Mouse (Mus musculus) left cerebral cortex, postnatal 36 days (tissue): Measurements from ENCODE around the gene Fam49a. TPM values are rescaled to one million over a fixed set of nuclear protein-coding genes. Genes with fewer than 3 reads are reported as not detected.
"Not testable (repeated sequence)": the region's sequence is repeated elsewhere in the genome, so short reads cannot be mapped to it uniquely, and the experiment has no call there.

Source experiments
- DNase-seq, 2 experiments: peaks; one replicate each; pipeline ENCODE4 v3.0.0; 2021 to 2022; ENCODE audit warnings: low spot score in 2 of 2, mixed read lengths in 1 of 2
- intact Hi-C: fragments of 180-260 bp; cut with DNase I; formaldehyde crosslinking; loops from one replicate; pipeline ENCODE4 v1.15.1; 2025
- total RNA-seq, 2 experiments: library from RNA; stranded (reverse); gene quantifications; 2 replicates each; pipeline ENCODE4 v1.2.3; 2021

Gene Fam49a
- 100 to 1,000 TPM; 185 to 197 TPM for total RNA-seq

DNA sequence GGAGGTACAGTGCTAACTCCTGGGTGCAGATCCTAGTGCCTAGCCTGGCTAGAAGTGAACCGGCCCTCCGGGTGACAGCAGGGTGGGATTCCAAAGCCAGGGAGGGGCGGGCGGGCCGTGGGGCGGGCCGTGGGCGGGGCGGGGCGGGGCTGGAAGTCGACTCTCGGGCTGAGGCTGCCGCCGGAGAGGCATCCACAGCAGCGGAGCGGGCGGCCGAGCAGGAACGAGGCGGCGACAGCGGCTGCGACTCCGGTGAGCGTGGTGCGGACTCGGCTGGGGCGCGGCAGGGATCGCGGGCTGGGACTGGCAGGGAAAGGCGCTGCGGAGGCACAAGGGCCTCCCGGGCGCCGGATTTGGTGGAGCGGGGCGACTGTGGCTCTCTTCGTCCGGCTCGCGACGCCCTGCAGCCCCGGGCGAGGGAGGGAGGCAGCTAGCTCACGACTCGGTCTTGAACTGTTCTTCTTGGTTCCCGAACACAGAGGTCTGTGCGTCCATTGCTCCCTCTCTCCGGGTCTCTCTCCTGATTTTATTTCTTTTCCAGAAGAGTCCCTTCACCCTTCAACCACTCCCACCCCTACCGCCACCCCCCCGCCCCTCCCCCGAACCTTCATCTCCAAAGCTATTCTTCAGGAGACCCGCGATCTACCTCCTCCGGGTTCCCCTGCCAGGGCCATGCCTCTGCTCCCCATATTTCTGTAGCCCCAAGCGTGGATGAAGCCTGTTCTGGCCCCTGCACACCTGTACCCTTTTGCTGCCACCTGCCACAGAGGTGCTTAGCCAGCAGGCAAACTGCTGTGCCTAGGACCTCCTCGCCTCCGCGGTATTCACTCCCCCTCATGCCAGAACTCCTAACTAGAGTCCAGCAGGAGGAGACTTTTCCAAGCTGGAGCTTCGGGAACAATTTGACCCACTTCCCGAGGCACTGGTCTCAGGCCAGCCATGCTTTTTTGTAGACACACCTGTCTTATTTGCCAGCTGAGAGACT, at the start of gene Fam49a:
Gene Fam49a (plus strand): TSS at position 153 of the 985 bp plus-strand sequence.
- DNase-seq: peak; percentile 82 to 86
- intact Hi-C loops: loop anchor here (2.0 to 5.0 kb wide), 4 partner anchors 37 to 83 kb away; no protein-coding TSS in a partner anchor

DNA sequence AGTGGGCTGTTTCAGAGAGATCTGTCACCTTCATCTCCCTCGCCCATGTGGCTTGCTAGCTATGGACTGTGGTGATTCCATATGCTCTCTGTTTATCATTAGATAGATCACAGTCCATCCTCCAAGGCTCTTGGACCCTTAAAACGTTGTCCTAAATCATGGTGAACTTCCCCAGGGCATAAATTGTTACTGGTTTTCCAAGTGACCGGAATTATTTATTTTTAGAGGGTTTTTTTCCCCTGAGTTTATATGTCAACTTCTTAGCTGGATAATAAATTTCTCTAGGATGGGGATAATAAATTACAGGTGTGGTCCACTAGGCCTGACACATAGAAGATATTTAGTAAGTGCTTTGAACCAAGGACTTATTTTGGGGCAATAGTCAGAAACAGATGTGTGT, 48.4 kb upstream of the Fam49a start:
- intact Hi-C loops: no loop called here
- DNase-seq: no peak

DNA sequence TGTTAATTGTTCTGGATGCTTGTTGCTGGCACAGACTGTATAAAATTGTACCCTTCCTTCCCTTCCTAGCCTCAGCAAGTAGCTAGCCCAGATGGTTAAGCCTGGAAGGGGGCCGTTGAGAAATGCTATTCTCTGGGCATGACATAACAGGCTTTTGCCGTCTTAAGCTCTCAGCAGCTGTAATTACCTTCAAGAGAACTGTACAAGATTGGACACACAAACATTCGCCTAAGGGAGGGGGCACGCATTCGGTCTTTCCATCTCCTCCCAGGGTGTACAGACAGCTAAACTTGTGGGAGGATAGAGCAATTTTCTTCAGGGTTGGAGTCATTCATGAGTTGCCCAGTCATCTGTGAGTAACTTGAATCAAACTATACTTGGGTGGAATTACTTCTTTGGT, 43.0 kb upstream of the Fam49a start:
- DNase-seq: no peak
- intact Hi-C loops: no loop called here

- intact Hi-C loops: loop anchor here (2.0 to 10.0 kb wide), 2 partner anchors 46 to 98 kb away; no protein-coding TSS in a partner anchor
- peak in 1 of 2 experiments; percentile 50 for DNase-seq
These were observed 41.0 kb upstream of the Fam49a start for GRCm38 (mm10) chr12:12220755-12221496.

- no peak for DNase-seq
These were observed 39.2 kb upstream of the Fam49a start for GRCm38 (mm10) chr12:12222585-12223290.

DNA sequence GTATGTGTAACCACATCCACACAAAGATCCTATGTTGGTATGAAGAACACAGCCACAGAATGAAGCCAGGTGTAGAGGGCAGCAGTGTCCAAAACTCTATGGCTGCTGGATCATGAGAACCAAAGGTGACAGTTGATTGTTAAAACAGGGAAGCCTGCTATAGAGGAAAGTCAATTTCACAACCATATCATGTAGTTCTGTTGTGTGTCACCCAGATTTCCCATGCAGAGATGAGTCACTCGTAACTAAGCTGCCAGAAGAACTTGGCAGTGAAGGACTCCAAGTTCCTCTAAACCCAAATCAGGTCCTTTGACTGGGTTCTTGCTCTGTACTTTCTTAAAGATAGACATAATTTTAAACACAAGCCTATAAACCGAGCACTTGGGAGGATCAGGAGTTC, 38.6 kb upstream of the Fam49a start:
- intact Hi-C loops: loop anchor here (10.0 kb wide), 1 partner anchor 49 kb away; no protein-coding TSS in a partner anchor
- no peak for DNase-seq

More at GRCm38 (mm10) chr12:12222585-12223290, 39.2 kb upstream of the Fam49a start:
- intact Hi-C loops: loop anchor here (10.0 kb wide), 1 partner anchor 48 kb away; no protein-coding TSS in a partner anchor

DNA sequence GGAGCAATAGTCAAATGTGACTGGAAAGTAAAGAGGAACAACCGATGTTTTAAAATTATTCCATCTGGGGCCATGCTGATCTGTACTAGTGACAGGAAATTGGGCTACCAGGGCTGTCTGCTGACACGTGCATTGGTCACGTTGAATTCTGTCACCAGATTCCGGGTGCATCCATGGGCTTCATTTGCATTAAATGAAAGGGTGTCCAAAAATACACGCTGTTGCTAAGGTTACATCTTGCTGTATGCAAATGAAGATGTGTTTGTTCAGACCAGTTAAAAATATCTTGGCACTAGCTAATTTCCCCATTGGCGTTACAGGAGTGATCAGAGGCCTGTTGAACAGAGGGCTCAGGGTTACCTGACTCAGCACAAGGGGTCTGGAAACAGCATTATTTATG, 36.2 kb upstream of the Fam49a start:
- intact Hi-C loops: loop anchor here (2.0 to 10.0 kb wide), 2 partner anchors 37 to 51 kb away; partner anchors contain the start of gene Fam49a
- DNase-seq: peak; percentile 72 to 74

GRCm38 (mm10) chr12:12227594-12227993, 34.3 kb upstream of the Fam49a start:
- intact Hi-C loops: loop anchor here (10.0 kb wide), 1 partner anchor 53 kb away; no protein-coding TSS in a partner anchor
- DNase-seq: no peak

- intact Hi-C loops: no loop called here
- DNase-seq: no peak
These were observed 31.8 kb upstream of the Fam49a start for GRCm38 (mm10) chr12:12230031-12230557.

- DNase-seq: no peak
- intact Hi-C loops: no loop called here
These were observed 29.8 kb upstream of the Fam49a start for GRCm38 (mm10) chr12:12232097-12232496.

GRCm38 (mm10) chr12:12236978-12237377, 25.0 kb upstream of the Fam49a start:
- intact Hi-C loops: no loop called here
- DNase-seq: no peak

- DNase-seq: no peak
- intact Hi-C loops: no loop called here
These were observed 22.4 kb upstream of the Fam49a start for GRCm38 (mm10) chr12:12239502-12239901.

DNA sequence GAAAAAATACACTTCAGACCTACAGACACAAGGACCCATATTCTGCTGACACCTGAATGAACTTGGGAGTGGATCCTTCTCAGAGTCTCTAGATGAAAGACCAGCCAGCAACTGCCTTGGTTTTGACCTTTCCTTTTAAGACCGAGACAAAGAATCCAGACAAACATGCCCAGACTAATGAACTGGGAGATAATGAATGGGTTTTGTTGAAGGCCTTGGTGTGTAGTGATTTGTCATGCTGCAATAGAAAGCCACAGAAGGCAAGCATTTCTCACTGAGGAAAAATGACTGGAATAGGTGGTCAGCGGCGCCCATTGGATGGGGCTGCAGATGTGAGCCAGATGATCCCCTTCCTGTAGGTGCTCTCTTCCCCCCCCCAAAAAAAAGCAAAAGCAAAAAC, 18.8 kb upstream of the Fam49a start:
- no peak for DNase-seq
- intact Hi-C loops: no loop called here

DNA sequence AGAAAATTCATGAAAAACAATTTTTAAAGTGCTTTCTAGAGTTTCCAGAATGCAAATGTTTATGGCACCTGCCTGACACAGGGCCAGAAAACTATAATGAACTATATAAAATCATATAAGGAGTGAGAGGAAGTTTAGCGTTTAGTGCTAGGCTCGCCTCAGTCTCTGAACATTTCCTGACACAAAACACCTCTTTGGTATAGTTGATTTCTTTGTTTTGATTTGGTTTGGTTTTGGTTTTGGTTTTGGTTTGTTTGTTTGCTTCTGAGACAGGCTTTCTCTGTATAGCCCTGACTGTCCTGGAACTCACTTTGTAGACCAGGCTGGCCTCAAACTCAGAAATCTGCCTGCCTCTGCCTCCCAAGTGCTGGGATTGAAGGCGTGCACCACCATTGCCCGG, 14.9 kb upstream of the Fam49a start:
- intact Hi-C loops, DNase-seq: not testable (repeated sequence)

DNA sequence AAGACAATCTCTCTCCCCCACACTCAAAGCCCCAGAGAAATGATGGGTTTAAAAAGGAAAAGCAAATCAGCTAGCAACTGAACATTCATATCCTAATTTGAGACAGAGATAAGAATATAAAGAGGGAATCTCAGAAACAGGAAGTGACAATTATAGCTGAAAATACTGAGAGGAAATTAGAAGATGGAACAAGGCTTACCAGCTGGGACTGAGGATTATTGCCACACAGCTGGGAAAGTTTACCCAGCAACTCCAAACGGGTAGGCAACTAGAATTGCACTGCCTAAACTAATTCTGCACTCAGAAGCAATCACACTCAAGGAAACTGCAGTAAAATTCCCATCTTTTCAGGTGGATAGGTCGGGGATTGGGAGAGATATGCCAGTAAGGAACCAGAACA, 12.4 kb upstream of the Fam49a start:
- no peak for DNase-seq
- intact Hi-C loops: no loop called here

GRCm38 (mm10) chr12:12253526-12253925, 8.4 kb upstream of the Fam49a start:
- intact Hi-C loops: no loop called here
- no peak for DNase-seq

GRCm38 (mm10) chr12:12254139-12254538, 7.8 kb upstream of the Fam49a start:
- DNase-seq: no peak
- intact Hi-C loops: no loop called here

DNA sequence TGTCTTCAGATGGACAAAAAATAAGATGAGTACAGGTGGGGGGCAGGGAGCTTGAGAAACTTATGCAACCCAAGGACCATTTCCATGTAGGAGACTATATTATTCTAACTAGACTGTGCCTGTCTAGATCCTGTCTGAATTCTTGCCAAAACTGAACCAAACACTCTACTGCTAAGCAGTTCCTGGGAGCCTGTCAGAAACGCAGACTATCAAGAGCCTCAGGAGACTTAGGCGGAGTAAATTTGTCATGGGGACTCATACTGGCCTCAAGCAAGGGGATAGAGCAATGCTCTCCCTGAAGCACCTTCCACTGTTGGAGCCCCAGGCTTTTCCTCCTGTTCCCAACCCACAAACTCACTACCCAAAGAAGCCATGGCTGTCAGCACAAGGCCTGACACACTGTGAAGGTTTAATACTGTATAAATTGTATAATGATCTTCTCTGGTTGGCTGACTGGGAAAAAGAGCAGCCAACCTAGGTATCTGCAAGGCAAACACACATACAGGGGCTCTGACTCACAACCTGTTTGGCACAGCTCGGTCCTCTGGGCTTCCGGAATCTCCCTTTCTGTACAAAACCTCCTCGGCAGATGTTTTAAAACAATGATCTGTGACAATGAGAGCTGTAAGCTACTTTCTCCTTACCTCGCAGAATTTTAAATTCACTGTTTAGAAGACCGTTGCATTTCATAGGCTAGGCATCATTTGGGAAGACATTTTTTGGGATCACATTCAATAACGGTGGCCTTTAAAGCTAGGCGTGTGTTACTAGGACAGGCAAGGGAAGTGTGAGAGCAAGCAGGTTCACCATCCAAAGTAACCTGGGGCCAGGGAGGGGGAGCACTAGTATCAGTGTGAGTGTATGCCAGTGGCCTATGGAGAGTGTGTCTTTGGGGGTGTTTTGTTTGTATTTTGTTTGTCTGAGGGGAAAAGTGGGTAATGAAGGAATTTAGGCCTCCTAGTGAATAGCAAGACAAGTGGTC, 669 bp upstream of the Fam49a start:
- DNase-seq: no peak
- intact Hi-C loops: loop anchor here (5.0 kb wide), 2 partner anchors 41 to 56 kb away; no protein-coding TSS in a partner anchor
